Mouse (Mus musculus): ENCODE measurements around the gene Gdf9.

DNA sequence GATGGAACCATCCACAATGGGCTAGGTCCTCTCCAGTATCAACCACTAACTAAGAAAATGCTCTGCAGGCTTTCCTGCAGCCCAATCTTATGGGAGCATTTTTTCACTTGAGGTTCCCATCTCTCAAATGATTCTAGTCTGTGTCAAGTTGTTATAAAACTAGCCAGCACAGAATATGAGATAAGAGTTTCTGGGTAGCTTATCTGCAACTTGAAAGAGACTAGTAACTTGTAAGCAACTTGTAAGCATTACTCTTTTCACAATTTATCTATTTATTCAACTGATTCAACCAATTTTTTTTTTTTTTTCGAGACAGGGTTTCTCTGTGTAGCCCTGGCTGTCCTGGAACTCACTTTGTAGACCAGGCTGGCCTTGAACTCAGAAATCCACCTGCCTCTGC is 27.2 kb upstream of the Gdf9 start:
- TF ChIP-seq CTCF (IDR thresholded peaks at IDR 0.05; ENCODE audit: borderline replicate concordance, control insufficient read depth, extremely low read depth, insufficient read depth, low read length, poor library complexity) = no peak
- no peak for TF ChIP-seq POLR2A (IDR thresholded peaks at IDR 0.05; ENCODE audit: control insufficient read depth, extremely low read depth, insufficient read depth, low read length, poor library complexity)

All from thymus, adult 2 months (tissue).